Mouse (Mus musculus): ENCODE data around the gene Vmn1r28. TPM values are rescaled to one million over a fixed set of nuclear protein-coding genes. Genes with fewer than 3 reads are reported as not detected.
"Not testable (repeated sequence)": the region's sequence is repeated elsewhere in the genome, so short reads cannot be mapped to it uniquely, and the experiment has no call there.

Vmn1r28 gene
- polyA plus RNA-seq (2012; rRNA removed) = not detected in 2 replicates

GRCm38 (mm10) chr6:58261737-58262136, at the start of gene Vmn1r28:
Gene Vmn1r28 (plus strand): TSS chr6:58262037.
- H3K36me3 ChIP-seq (ENCODE audit: control insufficient read depth, insufficient read depth, low read length) = no peaks in the 10 kb centered on the region
- H3K4me1 ChIP-seq (ENCODE audit: control insufficient read depth, insufficient read depth, low read length) = no peaks in the 10 kb centered on the region
- no peak within 1 kb of the TSS for H3K27ac ChIP-seq (ENCODE audit: insufficient read depth, low read depth, low read length)
- H3K27me3 ChIP-seq (replicated peaks; ENCODE audit: control insufficient read depth, insufficient read depth, low read length) = no peaks in the 10 kb centered on the region
- WGBS = 84% methylated on average over 1 of the region's 1 CpGs
- no peak for TF ChIP-seq CTCF (conservative IDR thresholded peaks at IDR 0.05; ENCODE audit: insufficient read depth, insufficient read length, low read depth, low read length)
- TF ChIP-seq POLR2A (IDR thresholded peaks at IDR 0.05; ENCODE audit: low read depth, low read length) = no peak
- DNase-seq = no peak
- no peak within 1 kb of the TSS for H3K4me3 ChIP-seq (ENCODE audit: insufficient read depth, low read depth, low read length)

GRCm38 (mm10) chr6:58216119-58216518, 45.7 kb upstream of the Vmn1r28 start:
- DNase-seq = no peak
- Histone ChIP-seq H3K27ac (ENCODE audit: insufficient read depth, low read depth, low read length) (no peak overlapping the region), H3K27me3 (replicated peaks; ENCODE audit: control insufficient read depth, insufficient read depth, low read length) (no peaks in the 10 kb centered on the region), H3K36me3 (ENCODE audit: control insufficient read depth, insufficient read depth, low read length) (no peaks in the 10 kb centered on the region), H3K4me3 (ENCODE audit: insufficient read depth, low read depth, low read length) (no peak overlapping the region), H3K4me1 (ENCODE audit: control insufficient read depth, insufficient read depth, low read length) (no peaks in the 10 kb centered on the region)
- TF ChIP-seq POLR2A (IDR thresholded peaks at IDR 0.05; ENCODE audit: low read depth, low read length) (no peak), CTCF (conservative IDR thresholded peaks at IDR 0.05; ENCODE audit: insufficient read depth, insufficient read length, low read depth, low read length) (no peak)
- WGBS = 69% methylated on average over 2 of the region's 2 CpGs

- no peak for DNase-seq
- Histone ChIP-seq H3K4me3 (ENCODE audit: insufficient read depth, low read depth, low read length) (no peak within 1 kb of the TSS), H3K27me3 (replicated peaks; ENCODE audit: control insufficient read depth, insufficient read depth, low read length) (no peaks in the 10 kb centered on the region), H3K36me3 (ENCODE audit: control insufficient read depth, insufficient read depth, low read length) (no peaks in the 10 kb centered on the region), H3K4me1 (ENCODE audit: control insufficient read depth, insufficient read depth, low read length) (no peaks in the 10 kb centered on the region), H3K27ac (ENCODE audit: insufficient read depth, low read depth, low read length) (no peak within 1 kb of the TSS)
- TF ChIP-seq CTCF (conservative IDR thresholded peaks at IDR 0.05; ENCODE audit: insufficient read depth, insufficient read length, low read depth, low read length) = no peak
- TF ChIP-seq POLR2A (IDR thresholded peaks at IDR 0.05; ENCODE audit: low read depth, low read length) = no peak
- WGBS = 71% methylated on average over 2 of the region's 2 CpGs
Observed at GRCm38 (mm10) chr6:58218721-58219120, 43.1 kb upstream of the Vmn1r28 start, which contains the start of gene Vmn1r27. Gene Vmn1r27 (minus strand): TSS chr6:58218821.

GRCm38 (mm10) chr6:58279661-58280060, 17.8 kb downstream of the Vmn1r28 start:
- H3K36me3 ChIP-seq (ENCODE audit: control insufficient read depth, insufficient read depth, low read length); H3K27ac ChIP-seq (ENCODE audit: insufficient read depth, low read depth, low read length); H3K4me3 ChIP-seq (ENCODE audit: insufficient read depth, low read depth, low read length); H3K4me1 ChIP-seq (ENCODE audit: control insufficient read depth, insufficient read depth, low read length); DNase-seq; H3K27me3 ChIP-seq (replicated peaks; ENCODE audit: control insufficient read depth, insufficient read depth, low read length): not testable (repeated sequence)
- 97% methylated on average over 1 of the region's 1 CpGs for WGBS

GRCm38 (mm10) chr6:58292201-58292600, 30.4 kb downstream of the Vmn1r28 start:
- TF ChIP-seq CTCF (conservative IDR thresholded peaks at IDR 0.05; ENCODE audit: insufficient read depth, insufficient read length, low read depth, low read length) (no peak), POLR2A (IDR thresholded peaks at IDR 0.05; ENCODE audit: low read depth, low read length) (no peak)
- Histone ChIP-seq H3K4me1 (ENCODE audit: control insufficient read depth, insufficient read depth, low read length) (no peaks in the 10 kb centered on the region), H3K27me3 (replicated peaks; ENCODE audit: control insufficient read depth, insufficient read depth, low read length) (no peaks in the 10 kb centered on the region), H3K27ac (ENCODE audit: insufficient read depth, low read depth, low read length) (no peak overlapping the region), H3K4me3 (ENCODE audit: insufficient read depth, low read depth, low read length) (no peak overlapping the region), H3K36me3 (ENCODE audit: control insufficient read depth, insufficient read depth, low read length) (no peaks in the 10 kb centered on the region)
- DNase-seq = no peak
- WGBS = 78% methylated on average over 2 of the region's 2 CpGs

- H3K27me3 ChIP-seq (replicated peaks; ENCODE audit: control insufficient read depth, insufficient read depth, low read length); H3K27ac ChIP-seq (ENCODE audit: insufficient read depth, low read depth, low read length); H3K4me3 ChIP-seq (ENCODE audit: insufficient read depth, low read depth, low read length); H3K4me1 ChIP-seq (ENCODE audit: control insufficient read depth, insufficient read depth, low read length); H3K36me3 ChIP-seq (ENCODE audit: control insufficient read depth, insufficient read depth, low read length); DNase-seq: not testable (repeated sequence)
- WGBS = 88% methylated on average over 19 of the region's 19 CpGs
Observed at GRCm38 (mm10) chr6:58298511-58298910, 36.7 kb downstream of the Vmn1r28 start.

- TF ChIP-seq CTCF (conservative IDR thresholded peaks at IDR 0.05; ENCODE audit: insufficient read depth, insufficient read length, low read depth, low read length) (no peak), POLR2A (IDR thresholded peaks at IDR 0.05; ENCODE audit: low read depth, low read length) (no peak)
Observed at GRCm38 (mm10) chr6:58301249-58301648, 39.4 kb downstream of the Vmn1r28 start, which contains the start of gene Vmn1r29. Gene Vmn1r29 (plus strand): TSS chr6:58301549.

More at GRCm38 (mm10) chr6:58301249-58301648, 39.4 kb downstream of the Vmn1r28 start, which contains the start of gene Vmn1r29:
- Histone ChIP-seq H3K27me3 (replicated peaks; ENCODE audit: control insufficient read depth, insufficient read depth, low read length) (no peaks in the 10 kb centered on the region), H3K27ac (ENCODE audit: insufficient read depth, low read depth, low read length) (no peak within 1 kb of the TSS), H3K4me1 (ENCODE audit: control insufficient read depth, insufficient read depth, low read length) (no peaks in the 10 kb centered on the region), H3K36me3 (ENCODE audit: control insufficient read depth, insufficient read depth, low read length) (no peaks in the 10 kb centered on the region), H3K4me3 (ENCODE audit: insufficient read depth, low read depth, low read length) (no peak within 1 kb of the TSS)
- no peak for DNase-seq

Other genes with a start within 250 kb of the Vmn1r28 start
- gene Vmn1r26, start 246.9 kb upstream of the Vmn1r28 start, polyA plus RNA-seq (2012; rRNA removed) = not detected in 2 replicates
- gene Vmn1r27, start 43.2 kb upstream of the Vmn1r28 start, polyA plus RNA-seq (2012; rRNA removed) = 0.08 and 0.09 TPM in 2 replicates
- gene Vmn1r29, start 39.5 kb downstream of the Vmn1r28 start, polyA plus RNA-seq (2012; rRNA removed) = not detected in 2 replicates
- gene Vmn1r30, start 181.3 kb downstream of the Vmn1r28 start, polyA plus RNA-seq (2012; rRNA removed) = not detected in 2 replicates
- not detected in 2 replicates for gene Vmn1r31, start 213.3 kb downstream of the Vmn1r28 start, polyA plus RNA-seq (2012; rRNA removed)